Mouse (Mus musculus) kidney, adult 9 months (tissue): ENCODE results near the gene Pde11a.
"Not testable (repeated sequence)": the region's sequence is repeated elsewhere in the genome, so short reads cannot be mapped to it uniquely, and the experiment has no call there.

ENCODE experiments used
- DNase-seq: peaks from one replicate; pipeline ENCODE4 v3.0.0; 2022

Gene Pde11a

GRCm38 (mm10) chr2:75985124-75985523, 353.4 kb downstream of the Pde11a start:
- DNase-seq, result peak; percentile 84

- no peak for DNase-seq
Observed at GRCm38 (mm10) chr2:75983847-75984246, 354.7 kb downstream of the Pde11a start.

DNA sequence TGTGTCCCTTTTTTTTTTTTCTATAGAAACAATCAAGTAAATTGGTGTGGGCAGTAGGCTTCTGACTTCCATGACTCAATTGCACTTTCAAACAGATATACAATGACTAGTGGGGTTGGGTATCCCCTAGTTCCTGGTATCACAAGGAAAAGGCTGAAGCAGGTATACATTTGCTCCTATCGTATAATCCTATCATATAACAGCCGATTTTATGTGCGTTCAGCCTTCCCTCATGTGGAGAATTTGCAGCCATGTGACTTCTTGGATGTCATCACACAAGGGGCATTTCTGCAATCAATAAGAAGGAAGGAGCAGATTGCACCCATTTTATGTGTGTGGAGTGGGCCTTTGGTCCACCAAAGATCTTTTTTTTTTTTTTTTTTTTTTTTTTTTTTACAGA, 355.5 kb downstream of the Pde11a start:
- DNase-seq, result no peak

DNA sequence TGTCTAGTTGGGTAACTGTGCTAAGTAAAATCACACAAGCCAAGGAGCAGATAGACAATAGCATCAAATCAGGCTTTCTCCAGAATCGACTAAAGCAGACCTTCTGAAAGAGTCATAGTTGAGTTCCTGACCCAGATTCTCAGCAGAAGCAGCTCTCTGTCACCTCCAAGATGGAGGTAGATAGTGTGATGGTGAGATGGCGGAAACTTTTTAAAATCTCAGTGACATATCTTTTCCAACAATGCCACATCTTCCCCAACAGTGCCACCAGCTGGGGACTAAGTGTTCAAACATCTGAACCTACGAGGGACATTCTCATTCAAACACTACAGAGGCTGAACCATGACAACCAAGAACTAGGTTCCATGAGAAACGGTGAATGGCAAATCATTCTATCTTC, 355.9 kb downstream of the Pde11a start:
- no peak for DNase-seq

GRCm38 (mm10) chr2:75981440-75982081, 357.0 kb downstream of the Pde11a start, which contains the start of gene Ttc30a1:
Gene Ttc30a1 (minus strand): TSS chr2:75981967.
- DNase-seq, result peak; percentile 90

DNA sequence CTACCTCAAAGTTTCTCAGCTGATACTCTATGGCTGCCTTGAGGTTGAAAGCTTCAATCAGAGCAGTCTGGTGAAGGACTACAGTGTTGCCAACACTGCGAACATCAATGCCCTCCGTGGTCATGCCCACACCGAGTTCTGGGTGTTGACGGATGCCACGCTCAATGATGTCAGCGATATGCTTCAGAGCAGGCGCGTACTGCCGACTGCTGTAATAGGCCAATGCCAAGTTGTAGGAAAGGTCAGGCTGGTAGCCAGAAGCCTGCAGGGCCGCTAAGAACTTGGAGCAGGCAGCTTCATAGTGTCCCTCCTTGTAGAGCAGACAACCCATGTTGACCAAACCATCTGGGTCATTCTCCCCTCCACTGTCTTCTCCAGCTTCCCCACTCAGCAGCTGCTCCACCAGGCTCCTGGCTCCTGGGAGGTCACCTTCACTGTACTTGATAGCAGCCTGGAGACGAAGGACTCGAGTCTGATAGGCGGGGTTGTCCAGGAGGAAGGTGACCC, 357.6 kb downstream of the Pde11a start:
- DNase-seq, result not testable (repeated sequence)

- peak; percentile 61 for DNase-seq
Observed at GRCm38 (mm10) chr2:75977752-75978368, 360.7 kb downstream of the Pde11a start, which contains the start of gene Ttc30a2. Gene Ttc30a2 (minus strand): TSS chr2:75978170.

GRCm38 (mm10) chr2:75976070-75976469, 362.5 kb downstream of the Pde11a start:
- DNase-seq, result not testable (repeated sequence)

DNA sequence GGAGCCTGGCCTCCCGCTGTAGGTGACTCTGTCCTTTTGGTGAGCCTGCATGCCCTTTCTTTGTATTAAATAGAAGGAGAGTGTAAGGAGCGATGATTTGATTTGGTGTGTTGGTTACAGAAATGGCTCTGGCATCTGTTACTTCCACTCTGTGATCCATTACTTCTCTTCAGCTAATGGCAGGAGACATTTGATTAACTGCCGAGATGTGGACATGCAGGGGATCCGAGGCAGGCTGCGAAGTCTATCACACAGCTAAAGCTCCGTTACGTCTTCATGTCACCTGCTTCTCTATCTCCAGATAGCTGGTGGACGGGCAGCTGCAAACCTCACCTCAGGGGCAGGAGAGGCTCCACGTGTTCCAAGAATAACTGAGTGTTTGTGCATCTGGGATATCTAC, 364.4 kb downstream of the Pde11a start:
- DNase-seq, result no peak

- peak; percentile 75 for DNase-seq
Observed at GRCm38 (mm10) chr2:75964972-75965371, 373.6 kb downstream of the Pde11a start.

- peak; percentile 61 for DNase-seq
Observed at GRCm38 (mm10) chr2:75964512-75964911, 374.1 kb downstream of the Pde11a start.

GRCm38 (mm10) chr2:75964051-75964450, 374.5 kb downstream of the Pde11a start:
- no peak for DNase-seq

- DNase-seq, result no peak
Observed at GRCm38 (mm10) chr2:75963211-75963840, 375.2 kb downstream of the Pde11a start.

DNA sequence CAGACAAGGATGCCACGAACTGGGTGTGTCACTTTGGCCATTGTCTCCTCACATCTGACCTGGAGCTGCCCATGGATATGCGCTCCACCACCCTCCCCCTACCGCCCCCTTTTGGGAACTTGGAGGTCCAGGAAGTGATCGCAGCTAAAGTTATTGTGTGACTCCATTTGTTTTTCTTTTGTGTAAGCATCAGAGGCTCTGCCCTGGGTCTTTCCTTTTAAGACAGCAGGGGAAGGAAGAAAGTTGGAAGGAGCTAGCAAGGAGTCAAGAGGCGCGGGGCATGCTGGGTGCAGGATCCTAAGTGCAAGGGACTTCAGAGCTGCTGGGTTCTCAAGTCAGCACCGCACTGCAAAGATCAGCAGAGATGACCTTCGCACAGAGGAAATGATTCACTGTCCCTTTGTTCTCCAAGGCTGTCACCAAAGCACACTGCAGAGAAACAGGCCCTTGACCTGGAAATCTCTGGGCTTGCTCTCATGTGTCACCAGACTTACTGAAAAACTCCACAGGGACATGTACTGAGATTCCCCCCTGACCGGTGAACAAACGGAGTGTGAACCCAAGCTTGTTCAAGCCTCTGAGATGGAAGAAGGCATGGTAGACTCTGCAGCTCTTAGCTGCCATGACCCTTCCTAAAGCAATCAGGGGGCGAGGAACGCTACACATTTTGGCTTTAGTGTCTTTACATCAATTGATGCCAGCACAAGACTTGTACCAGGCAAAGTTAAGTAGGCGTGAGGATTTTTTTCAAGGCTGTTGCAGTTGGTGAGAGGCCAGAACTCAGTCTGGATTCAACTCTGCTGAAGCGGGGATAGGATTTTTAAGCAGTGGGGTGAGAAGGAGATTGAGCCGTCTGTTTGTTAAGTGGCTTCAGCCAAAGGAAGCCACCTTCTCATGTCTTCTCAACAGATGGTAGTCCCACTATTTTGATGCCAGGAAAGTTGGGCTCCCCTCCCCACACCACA, 377.9 kb downstream of the Pde11a start:
- peak; percentile 43 for DNase-seq

- DNase-seq, result no peak
Observed at GRCm38 (mm10) chr2:75959850-75960365, 378.7 kb downstream of the Pde11a start.

- DNase-seq, result no peak
Observed at GRCm38 (mm10) chr2:75959183-75959849, 379.3 kb downstream of the Pde11a start.

GRCm38 (mm10) chr2:75955709-75956108, 382.9 kb downstream of the Pde11a start:
- no peak for DNase-seq

DNA sequence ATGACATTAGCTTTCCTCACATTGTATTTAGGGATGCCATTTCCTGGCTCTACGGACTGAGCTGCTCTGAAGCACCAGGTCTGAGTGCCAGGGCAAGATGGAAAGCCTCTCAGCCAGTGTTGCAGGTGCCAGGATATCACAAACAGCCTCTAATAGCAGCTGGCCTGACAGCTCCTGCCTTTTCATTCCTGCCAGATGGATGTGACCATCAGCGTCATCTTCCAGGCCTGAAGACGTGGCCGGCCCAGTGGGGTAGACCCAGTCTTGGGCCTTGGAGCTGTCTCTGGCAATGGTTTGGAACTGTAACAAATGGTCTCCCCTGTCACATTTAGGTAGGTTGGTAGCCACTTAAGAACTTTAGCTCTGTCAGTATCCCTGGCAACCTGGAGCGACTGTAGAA, 385.3 kb downstream of the Pde11a start:
- DNase-seq, result no peak

- DNase-seq, result no peak
Observed at GRCm38 (mm10) chr2:75950685-75951084, 387.9 kb downstream of the Pde11a start.
